Mouse (Mus musculus): ENCODE measurements around the gene Ly6g6c.

Gene Ly6g6c

DNA sequence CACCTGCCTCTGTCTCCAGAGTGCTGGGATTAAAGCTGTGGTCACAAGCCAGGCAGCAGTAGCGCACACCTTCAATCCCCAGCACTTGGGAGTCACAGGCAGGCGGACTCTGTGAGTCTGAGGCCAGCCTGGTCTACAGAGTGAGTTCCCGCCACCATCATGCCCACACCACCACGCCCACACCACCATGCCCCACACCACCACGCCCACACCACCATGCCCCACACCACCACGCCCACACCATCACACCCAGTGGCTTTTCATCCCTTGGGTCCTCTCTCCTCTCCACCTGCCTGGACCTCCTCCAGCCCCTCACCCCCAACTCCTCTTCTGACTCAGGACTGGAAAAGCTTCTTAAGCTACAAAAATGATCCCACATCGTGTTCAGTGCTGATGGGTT is 33.3 kb upstream of the Ly6g6c start:
- 95% methylated on average over 7 of the region's 7 CpGs for WGBS

DNA sequence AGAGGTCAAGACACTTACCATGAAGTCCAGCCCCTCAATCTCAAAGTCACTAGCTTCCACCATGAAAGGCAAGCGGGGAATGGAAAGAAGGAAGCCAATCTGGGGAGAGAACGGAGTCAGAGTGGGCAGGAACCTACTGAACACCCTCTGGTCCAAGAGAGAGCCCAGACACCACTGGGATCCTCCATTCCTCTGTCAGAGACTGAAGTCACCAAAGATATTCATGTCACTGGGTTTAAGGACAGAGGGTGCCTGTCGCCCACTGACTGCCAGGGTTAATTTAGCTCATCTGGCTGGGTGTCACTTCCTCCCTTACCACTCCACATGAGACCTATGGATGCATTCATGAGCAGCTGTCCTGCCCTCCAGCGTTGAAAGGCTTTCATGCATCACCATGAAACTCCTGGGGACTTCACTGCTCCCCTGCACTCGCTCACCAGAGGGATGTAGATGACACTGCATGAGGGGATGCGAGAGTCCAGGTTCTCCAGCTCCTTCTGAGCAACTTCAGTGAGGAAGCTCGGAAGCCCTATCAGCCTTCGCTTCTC is 32.8 kb upstream of the Ly6g6c start:
- WGBS = 79% methylated on average over 8 of the region's 8 CpGs

DNA sequence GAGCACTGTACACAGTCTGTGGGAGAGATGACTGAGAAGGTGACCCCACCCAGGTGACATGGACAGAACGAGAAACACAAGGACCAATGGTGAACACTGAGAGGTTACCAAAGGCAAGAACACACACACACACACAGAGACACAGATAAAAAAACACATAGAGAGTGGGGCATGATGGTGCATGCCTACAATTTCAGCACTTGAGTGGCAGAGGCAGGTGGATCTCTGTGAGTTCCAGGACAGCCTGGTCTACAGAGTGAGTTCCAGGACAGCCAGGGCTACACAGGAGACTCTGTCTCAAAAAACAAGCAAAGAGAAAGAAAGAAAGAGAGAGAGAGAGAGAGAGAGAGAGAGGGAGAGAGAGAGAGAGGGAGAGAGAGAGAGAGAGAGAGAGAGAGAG is 31.5 kb upstream of the Ly6g6c start:
- 84% methylated on average over 1 of the region's 1 CpGs for WGBS

DNA sequence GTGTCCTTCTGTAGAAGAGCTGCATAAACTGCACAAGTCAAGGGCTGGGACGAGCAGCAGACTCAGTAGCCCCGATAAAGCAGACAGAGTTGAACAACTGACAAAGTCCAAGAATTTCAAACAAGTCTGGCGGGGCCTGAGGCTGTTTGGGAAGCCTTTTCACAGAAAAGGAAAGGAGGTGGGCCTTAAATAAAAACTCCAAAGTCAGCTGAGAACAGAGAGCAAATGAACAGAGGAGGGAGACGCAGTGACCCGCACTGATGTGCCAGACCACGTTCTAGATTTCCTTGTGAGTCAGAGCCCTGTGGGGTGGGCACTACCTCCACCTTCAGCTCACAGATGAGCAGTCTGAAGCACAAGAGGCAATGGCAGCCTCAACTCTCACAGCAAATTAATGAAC is 30.3 kb upstream of the Ly6g6c start:
- 68% methylated on average over 6 of the region's 6 CpGs for WGBS

DNA sequence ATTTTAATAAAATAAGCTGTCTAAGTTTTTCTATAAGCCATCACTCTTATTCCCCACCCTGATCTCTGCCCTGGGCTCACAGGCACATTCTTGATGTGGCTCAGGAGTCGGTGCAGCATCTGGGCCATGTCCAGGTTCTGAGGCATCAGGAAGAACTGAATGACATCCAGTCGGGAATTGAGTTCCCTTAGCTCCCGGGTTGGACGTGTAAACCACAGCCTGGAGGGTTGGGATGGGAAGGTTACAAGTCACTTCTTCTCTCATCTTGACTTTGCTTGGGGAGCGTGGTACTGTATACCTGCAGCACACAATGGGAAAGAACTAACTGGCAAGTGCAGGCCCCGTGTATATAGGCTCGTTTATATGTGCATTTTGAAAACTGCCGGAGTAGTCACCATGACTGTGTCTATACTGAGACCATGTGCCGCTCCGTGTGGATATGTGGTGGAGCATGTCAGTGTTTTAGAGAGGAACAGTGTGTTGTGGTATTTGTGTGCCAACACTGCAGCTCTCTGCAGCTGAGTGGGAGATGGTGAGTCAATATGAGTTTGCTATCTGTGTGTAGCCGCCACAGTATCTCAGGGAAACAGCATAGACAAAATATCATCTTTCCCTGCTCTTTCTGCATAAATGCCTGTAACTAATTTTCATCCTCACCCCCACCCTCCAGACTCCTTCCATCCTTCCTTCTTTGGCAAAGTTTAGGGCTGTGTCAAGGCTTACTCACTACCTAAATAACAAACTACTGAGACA is 25.9 kb upstream of the Ly6g6c start:
- WGBS = 68% methylated on average over 11 of the region's 11 CpGs

DNA sequence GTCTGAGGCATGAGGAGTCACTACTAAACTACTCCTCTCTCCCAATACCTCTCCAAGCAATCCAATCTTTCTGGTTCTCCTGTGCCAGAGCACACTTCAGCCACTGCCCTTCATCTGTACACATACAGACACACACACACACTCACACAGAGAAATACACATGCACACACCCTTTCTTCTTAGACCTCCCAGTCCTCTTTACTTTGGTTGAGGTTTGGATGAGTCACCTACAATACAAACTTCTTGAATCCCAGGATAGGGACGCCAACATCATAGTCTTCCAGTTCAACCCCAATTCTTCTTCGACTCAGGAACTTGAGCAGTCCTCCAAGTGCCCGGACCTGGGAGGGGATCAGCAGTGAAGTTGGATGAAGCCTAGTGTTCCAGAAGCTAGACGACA is 21.4 kb upstream of the Ly6g6c start:
- 90% methylated on average over 4 of the region's 4 CpGs for WGBS

DNA sequence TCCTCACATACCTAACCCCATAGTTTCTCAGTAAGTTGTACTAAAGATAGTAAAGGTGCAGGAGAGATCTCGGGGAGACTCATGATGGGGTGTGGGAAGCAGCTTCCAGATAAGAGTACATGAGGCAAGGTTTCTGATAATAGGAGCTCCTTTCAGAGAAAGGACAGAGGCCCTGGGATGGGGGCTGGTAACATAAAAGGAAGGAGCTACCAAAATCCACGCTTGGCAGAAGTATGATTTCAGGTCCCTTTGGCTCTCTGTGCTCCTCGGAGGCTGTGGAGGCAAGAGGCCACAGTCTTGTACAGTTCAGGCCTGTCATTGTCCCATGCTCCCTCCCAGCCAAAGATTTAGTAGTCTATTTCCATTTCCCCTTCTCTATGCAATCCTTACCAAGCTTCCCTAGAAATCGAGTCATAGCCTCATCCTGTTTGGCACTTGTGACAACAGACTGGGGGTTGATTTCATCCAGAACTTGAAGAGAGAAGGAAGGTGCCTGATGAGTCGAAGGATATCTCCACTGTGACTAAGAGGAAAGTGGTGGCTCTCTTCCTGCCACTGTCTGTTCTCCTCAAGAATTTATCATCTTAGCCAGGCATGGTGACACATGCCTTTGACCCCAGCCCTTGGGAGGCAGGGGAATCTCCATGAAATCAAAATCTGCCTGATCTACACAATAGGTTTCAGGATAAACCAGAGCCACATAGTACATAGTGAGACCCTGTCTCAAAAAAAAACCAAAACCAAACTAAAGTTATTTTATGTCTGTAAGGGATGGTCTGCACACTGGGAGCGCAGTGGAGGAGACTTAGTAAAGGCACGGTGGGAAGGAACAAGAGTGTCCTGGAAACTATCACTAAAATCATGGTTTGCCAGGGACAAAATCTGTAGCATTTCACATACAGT is 20.0 kb upstream of the Ly6g6c start:
- WGBS = 82% methylated on average over 7 of the region's 7 CpGs

DNA sequence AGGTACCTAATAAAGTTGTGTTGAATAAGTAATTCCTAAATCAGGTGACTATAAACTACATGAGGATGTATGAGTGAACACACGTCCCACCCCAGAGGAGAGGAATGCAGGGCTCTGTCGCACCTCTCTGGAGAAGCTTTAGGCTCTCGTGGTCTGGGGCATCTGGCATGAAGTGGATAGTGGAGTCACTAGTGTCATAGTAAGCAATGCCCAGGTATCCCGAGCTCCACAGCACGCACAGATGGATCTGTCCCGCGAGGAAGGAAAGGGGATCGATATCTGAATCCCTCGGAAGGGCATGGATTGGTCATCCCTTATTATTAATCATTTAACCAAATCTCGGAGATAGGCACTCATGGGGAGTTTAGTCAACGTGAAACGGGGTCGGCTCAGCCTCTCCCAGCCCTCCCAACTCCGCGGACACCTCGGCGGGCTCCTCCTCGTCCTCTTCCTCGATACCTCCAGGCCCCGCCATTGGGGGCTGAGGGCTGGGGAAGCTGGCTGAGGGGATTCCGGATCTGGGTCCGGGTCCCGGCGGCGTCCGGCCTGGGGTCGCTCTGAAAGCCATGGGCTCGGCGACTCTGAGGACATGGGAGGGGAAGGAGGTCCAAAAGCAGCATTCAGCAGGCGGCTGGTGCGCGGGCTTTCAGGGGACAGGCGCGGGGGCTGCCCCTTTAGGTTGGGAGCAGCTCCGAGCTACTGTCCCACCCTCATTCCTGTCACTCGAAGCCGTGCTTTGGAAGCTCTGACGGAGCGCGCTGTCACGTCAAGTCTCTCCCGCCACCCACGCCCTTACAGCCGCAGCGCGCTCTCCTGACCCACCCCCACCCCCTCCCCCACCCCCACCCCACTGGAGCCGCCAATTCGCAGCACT is 19.1 kb upstream of the Ly6g6c start:
- WGBS = 8% methylated on average over 48 of the region's 48 CpGs

DNA sequence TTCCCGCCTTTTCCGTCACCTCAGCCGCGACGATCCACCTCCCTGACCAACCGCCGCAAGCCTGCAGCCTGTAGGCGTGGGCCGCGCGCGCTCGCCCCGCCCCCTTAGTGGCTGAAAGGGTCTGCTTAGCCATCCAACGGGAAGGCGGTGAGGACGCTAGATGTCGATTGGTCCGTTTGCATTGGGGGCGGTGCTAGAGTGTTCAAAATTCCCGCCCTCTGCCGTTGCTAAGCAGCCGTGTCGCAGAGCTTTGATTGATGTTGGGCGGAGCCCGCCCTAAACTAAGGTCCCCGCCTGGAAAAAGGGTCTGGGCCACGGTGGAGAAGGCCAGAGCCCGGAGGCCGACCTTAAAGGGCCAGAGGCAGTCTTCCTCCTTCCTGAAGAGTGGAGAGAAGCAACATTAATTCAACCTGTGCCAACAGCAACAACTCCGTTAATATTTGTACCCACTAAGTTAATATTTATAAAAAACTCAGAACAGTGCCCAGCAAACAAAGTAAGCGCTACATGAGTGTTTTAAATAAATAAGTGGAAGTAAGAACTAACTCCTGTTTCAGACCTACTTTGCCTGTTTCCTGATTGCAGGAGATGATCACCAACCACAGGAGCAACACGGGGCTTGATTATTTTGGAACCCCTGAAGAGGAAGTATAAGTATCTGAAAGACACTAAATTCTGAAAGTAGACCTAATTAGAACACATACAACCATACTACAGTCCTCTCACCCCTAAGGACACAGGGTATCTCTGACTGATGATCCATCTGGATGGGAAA is 18.3 kb upstream of the Ly6g6c start, which contains the start of gene Msh5:
TSS of gene Msh5 (minus strand) at position 65 of the 775 bp plus-strand sequence.
- 2% methylated on average over 33 of the region's 33 CpGs for WGBS

DNA sequence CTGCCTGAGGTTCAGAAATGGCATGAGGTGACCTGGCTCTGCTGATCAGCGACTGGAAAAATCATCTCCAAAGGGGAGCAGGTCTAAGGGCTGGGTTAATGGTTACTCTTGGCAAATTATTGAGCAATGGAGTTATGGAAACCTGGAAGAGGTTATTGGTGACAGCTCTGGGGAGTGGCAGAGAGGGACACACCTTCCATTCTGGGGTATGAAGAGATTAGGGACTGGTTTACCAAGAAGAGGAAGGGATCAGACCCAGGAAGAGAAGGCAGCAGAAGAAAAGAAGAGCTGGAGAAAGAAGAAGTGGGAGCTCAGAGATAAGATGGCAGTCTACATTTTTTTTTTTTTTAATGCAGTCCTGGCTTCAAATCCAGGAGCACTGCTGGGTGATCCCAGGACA is 17.5 kb upstream of the Ly6g6c start:
- WGBS = 72% methylated on average over 1 of the region's 1 CpGs

DNA sequence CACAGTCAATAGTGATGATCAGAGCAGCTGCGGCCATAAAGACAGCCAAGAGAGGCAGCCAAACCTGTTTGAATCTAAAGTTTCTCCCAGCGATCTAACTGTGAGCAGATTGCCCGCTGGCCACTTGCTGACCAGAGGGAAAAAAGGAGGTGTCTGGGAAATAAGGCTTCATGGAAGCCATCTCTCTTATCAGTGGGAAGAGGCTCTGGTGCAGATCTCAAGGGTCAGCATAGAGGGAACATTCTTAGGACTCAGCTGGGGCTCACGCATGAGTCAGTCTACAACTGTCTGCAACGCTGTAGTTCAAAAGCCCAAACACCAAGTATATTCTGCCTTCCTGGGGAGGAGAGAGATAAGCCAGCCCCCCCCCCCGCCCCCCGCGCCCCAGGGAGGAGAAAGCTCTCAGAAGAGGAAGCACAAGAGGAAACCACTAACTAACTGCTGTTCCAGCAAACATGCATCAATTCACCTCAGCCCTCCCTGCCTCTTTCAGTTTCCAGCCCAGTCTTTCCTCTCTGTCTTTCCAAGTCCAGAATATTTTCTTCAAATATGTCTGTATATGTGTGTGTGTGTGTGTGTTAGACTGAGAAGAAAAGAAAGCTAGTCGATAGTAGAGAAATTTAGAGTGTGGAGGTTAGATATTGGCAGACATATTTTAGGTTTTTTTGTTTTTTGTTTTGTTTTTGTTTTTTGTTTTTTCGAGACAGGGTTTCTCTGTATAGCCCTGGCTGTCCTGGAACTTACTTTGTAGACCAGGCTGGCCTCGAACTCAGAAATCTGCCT is 16.8 kb upstream of the Ly6g6c start:
- WGBS = 45% methylated on average over 11 of the region's 11 CpGs

DNA sequence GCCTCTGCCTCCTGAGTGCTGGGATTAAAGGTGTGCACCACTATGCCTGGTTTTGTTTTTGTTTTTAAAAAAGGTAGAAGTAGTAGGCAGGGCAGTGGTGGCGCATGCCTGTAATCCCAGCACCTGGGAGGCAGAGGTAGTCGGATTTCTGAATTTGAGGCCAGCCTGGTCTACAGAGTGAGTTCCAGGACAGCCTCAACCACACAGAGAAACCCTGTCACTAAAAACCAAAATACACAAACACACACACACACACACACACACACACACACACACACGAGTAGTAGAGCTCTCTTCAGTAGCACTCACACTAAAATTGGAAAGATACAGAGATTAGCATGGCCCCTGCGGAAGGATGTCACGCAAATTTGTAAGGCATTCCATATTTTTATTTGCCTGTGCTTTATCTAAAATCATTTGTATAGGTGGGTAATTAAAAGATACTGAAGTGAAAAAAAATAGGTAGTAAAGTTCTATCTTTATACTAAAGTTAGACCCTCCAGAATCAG is 16.2 kb upstream of the Ly6g6c start:
- WGBS = 83% methylated on average over 5 of the region's 5 CpGs

DNA sequence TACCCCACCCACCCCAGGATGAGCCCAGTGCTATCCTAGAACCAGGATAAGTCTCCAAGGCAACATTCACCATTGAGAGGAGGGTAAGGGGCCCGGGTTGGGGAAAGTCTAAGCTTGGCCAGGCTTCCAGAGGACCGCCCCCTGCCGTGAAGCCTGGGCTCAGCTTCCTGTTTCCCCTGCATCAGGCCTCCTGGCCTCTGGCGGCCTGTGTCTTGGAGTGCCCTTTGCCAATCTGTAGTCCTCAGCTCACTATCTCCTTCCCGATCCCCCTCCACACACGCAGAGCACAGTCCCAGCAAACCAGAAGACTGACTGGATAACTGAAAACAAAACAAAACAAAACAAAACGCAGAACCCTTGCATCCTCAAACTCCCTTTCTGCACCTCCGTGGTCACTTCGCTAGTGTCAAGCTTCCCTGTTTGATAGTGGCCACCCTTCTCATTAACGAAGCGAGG is 15.6 kb upstream of the Ly6g6c start, which contains the start of gene Clic1:
TSS of gene Clic1 (plus strand) at position 406 of the 456 bp plus-strand sequence.
- 22% methylated on average over 11 of the region's 11 CpGs for WGBS

DNA sequence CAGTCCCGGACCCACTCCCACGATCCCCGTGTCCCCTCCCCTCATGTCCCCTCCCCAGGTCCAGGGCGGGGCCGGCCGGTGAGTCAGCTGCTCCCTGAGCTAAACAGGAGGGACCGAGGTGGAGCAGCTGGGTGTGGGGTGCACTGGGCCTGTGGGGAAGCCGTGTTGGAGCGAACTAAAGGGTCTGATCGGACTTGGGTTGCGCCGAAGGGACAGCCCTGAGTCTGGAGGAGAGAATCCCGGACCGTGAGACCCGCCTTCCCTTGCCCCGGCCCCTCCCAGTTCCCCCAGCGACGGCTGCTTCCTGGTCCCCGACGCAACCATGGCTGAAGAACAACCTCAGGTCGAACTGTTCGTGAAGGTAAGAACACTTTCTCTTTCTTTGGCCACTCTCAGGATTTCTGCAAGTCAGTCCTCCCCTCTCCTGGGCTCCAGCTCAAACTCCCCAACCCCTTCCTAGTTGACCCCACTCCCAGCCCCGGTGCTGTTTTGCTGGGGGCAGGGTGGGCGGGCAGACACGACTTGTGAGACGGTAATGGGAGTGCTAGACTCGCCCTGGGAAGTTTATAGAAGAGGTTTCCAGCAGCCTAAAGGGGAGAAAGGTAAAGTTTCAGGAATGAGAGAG is 14.9 kb upstream of the Ly6g6c start:
- whole genome bisulfite sequencing = 6% methylated on average over 27 of the region's 27 CpGs

DNA sequence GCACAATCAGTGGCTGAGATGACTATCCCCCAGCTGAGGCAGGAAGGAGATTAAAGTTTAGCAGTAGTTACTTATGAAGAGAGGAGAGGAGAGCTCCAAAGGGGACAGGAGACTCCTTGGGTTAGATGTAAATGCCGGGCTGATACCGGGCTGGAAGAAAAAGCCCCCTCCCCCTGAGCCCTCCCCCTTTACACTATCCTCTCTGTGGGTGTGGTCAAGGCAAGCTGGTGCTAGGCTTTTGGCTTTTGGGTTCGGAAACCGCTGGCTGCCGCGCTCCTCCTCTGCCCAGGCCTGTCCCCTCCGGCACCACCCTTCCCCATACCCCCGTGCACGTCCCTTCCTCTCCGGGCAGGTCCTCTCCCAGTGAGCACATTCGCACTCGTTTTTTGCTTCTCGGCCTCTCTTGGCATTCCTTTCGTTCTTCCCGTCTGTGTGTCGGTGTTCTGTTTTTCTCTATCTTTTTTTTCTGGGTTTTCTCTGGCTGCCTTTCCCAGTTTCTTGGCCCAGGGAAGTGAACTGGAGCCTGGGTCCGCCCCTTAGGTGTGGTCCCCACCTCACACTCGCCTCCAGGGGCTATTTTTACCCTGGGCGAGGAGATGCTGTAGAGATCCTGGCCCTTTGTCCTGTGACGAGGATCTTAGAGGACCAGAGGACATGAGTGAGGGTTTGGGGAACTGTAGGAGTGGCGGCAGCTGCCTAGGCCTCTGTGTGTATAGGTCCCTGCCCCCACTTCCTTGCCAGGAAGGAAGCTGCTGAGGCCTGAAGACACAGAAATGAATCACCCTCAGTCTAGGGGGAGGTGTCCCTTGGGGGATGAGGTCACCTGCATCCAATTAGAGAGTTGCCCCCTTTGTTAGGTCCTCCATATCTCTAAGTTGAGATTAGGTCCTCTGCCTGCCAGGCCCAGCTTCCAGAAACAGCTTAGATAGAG is 13.8 kb upstream of the Ly6g6c start:
- 24% methylated on average over 21 of the region's 21 CpGs for WGBS

DNA sequence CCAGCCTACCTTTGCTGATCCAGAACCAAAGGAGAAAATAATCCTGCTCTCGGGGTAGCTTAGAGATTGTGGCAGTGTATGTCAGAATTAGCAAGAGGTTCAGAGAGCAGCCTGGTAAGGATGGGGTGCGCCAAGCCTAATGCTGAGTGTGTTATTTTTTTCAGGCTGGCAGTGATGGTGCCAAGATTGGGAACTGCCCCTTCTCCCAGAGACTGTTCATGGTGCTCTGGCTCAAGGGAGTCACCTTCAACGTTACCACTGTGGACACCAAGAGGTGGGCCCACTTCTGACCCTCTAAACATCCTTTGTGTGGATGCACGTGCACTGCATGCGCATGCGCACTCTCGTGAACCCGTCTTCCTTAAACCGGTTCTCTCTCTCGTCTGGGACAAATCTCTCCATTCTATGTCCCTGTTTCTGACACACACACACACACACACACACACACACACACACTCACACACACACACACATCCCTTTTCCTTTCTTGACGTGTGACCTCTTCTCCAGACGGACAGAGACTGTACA is 12.9 kb upstream of the Ly6g6c start:
- 78% methylated on average over 12 of the region's 12 CpGs for WGBS

DNA sequence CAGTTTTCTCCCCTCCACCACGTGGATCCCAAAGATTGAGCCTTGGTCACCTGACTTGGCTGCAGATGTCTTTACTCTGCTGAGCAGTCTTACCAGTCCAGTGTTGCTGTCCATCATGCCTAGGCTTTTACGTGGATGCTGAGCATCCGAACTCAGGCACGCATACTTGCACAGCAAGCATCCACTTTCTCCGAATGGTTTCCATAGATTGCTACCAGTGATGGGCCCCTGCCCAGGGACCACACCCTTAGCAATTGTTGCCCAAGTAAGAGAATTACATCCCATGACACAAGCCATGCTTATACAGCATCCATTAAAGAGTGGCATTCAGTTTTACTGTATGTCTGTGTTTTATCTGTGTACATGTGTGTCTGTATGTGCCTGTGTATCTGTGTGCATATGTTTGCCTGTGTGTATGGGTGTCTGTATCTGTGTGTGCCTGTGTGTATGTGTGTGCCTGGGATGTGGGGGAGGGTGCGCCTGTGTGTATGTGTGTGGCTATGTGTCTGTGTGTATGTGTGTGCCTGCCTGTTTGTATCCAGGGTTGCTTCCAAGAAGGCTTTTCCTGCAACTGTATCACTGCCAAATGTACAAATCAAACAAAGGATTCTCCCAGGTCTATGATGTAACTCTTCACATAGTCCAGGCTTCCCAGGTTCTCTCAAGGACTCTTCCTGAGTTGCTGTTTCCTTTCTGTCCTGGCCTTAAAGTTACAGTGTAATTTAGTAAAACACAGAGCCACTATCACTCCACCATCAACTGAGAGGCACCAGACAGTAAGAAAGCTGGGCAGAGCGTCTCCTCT is 9.3 kb upstream of the Ly6g6c start:
- 86% methylated on average over 7 of the region's 7 CpGs for WGBS
